Mouse (Mus musculus) stomach, embryonic 16.5 days (tissue): ENCODE results near the gene Bcas2. TPM values are rescaled to one million over a fixed set of nuclear protein-coding genes. Genes with fewer than 3 reads are reported as not detected.
"Not testable (repeated sequence)": the region's sequence is repeated elsewhere in the genome, so short reads cannot be mapped to it uniquely, and the experiment has no call there.

Experiments
- ATAC-seq: fragments of 200-750 bp; cut with Nextera tagmentation; 2 replicates; pipeline ENCODE4 v1.8.0; 2017; ENCODE audit warnings: moderate number of reproducible peaks, moderate TSS enrichment; ENCODE audit not compliant: insufficient read depth, low FRiP score
- H3K27ac ChIP-seq: fragments of 300-500 bp; sonication (generic); 2 replicates; pipeline ENCODE4 v1.5.1; 2014; ENCODE audit warnings: low read length
- H3K27me3 ChIP-seq: fragments of 300-500 bp; sonication (generic); 2 replicates; pipeline ENCODE4 v1.6.1; 2014; ENCODE audit warnings: low read length, control low read depth, mixed read lengths; ENCODE audit not compliant: control insufficient read depth, insufficient read depth
- H3K36me3 ChIP-seq: fragments of 300-500 bp; sonication (generic); 2 replicates; pipeline ENCODE4 v1.6.1; 2014; ENCODE audit warnings: low read length; ENCODE audit not compliant: control insufficient read depth, insufficient read depth
- H3K4me1 ChIP-seq: fragments of 300-500 bp; sonication (generic); 2 replicates; pipeline ENCODE4 v1.6.1; 2014; ENCODE audit warnings: low read length, control low read depth, mixed read lengths; ENCODE audit not compliant: control insufficient read depth, insufficient read depth
- H3K4me2 ChIP-seq: fragments of 300-500 bp; sonication (generic); 2 replicates; pipeline ENCODE4 v1.6.1; 2014; ENCODE audit warnings: low read depth, low read length, mixed read lengths
- H3K4me3 ChIP-seq: fragments of 300-500 bp; sonication (generic); replicated peaks from 2 replicates; pipeline ENCODE4 v1.5.1; 2014; ENCODE audit warnings: mild to moderate bottlenecking, low read length
- H3K9ac ChIP-seq: fragments of 300-500 bp; sonication (generic); 2 replicates; pipeline ENCODE4 v1.6.1; 2014; ENCODE audit warnings: low read length
- H3K9me3 ChIP-seq: fragments of 300-500 bp; sonication (generic); replicated peaks from 2 replicates; pipeline ENCODE4 v1.6.1; 2016; ENCODE audit warnings: low read length, control low read depth; ENCODE audit not compliant: control insufficient read depth
- WGBS: fragments of 180-500 bp; shearing (Covaris S2); extraction: QIAGEN DNeasy Blood & Tissue Kit; methylation state at CpG from one replicate; pipeline ENCODE4 v1.1.7; 2014; 5-methylcytosine and 5-hydroxymethylcytosine counted together
- polyA plus RNA-seq: library from polyadenylated mRNA; unstranded; fragments of >200 nt; fragmentation: Nextera tagmentation; extraction: Ambion mirVana; gene quantifications from 2 replicates; pipeline ENCODE4 v1.2.1, GENCODE M21; 2015

Gene Bcas2
- polyA plus RNA-seq, 1 experiment from 2014 or later, result 186 TPM

GRCm38 (mm10) chr3:103182821-103183220 is 11.4 kb downstream of the Bcas2 start:
- no peaks in the 10 kb centered on the region for H3K27me3 ChIP-seq

GRCm38 (mm10) chr3:103184467-103184866 is 13.0 kb downstream of the Bcas2 start:
- H3K36me3 ChIP-seq, result not testable (repeated sequence)

More at GRCm38 (mm10) chr3:103182821-103183220, 11.4 kb downstream of the Bcas2 start:
- WGBS, result 79% methylated on average over 14 of the region's 14 CpGs
- H3K4me1 ChIP-seq, result no peaks in the 10 kb centered on the region
- no peaks in the 10 kb centered on the region for H3K36me3 ChIP-seq
- no peak overlapping the region for H3K4me2 ChIP-seq
- ATAC-seq, result no peak
- H3K9ac ChIP-seq, result no peak overlapping the region
- no peak overlapping the region for H3K4me3 ChIP-seq
- no peak overlapping the region for H3K27ac ChIP-seq
- no peaks in the 10 kb centered on the region for H3K9me3 ChIP-seq

GRCm38 (mm10) chr3:103188451-103188850 is 17.0 kb downstream of the Bcas2 start:
- H3K9me3 ChIP-seq, result 0 out of 2 replicates have a peak, but pooled peaks cover 6% of the 10 kb centered on the region
- no peak overlapping the region for H3K9ac ChIP-seq
- H3K4me3 ChIP-seq, result no peak overlapping the region
- no peaks in the 10 kb centered on the region for H3K4me1 ChIP-seq
- H3K4me2 ChIP-seq, result no peak overlapping the region
- H3K27ac ChIP-seq, result no peak overlapping the region
- H3K36me3 ChIP-seq, result no peaks in the 10 kb centered on the region
- WGBS, result 75% methylated on average over 5 of the region's 5 CpGs
- no peak for ATAC-seq
- H3K27me3 ChIP-seq, result no peaks in the 10 kb centered on the region

More at GRCm38 (mm10) chr3:103184467-103184866, 13.0 kb downstream of the Bcas2 start:
- H3K4me1 ChIP-seq, H3K9me3 ChIP-seq, H3K4me2 ChIP-seq, ATAC-seq, H3K27ac ChIP-seq, H3K9ac ChIP-seq, H3K27me3 ChIP-seq, H3K4me3 ChIP-seq: not testable (repeated sequence)

- Histone ChIP-seq H3K4me2 (no peak overlapping the region), H3K9me3 (0 out of 2 replicates have a peak, but pooled peaks cover 10% of the 10 kb centered on the region), H3K27ac (no peak overlapping the region), H3K9ac (no peak overlapping the region), H3K27me3 (no peaks in the 10 kb centered on the region), H3K4me1 (no peaks in the 10 kb centered on the region), H3K4me3 (no peak overlapping the region), H3K36me3 (no peaks in the 10 kb centered on the region)
- 86% methylated on average over 2 of the region's 2 CpGs for WGBS
- no peak for ATAC-seq
Measured at GRCm38 (mm10) chr3:103188856-103189255, 17.4 kb downstream of the Bcas2 start.

DNA sequence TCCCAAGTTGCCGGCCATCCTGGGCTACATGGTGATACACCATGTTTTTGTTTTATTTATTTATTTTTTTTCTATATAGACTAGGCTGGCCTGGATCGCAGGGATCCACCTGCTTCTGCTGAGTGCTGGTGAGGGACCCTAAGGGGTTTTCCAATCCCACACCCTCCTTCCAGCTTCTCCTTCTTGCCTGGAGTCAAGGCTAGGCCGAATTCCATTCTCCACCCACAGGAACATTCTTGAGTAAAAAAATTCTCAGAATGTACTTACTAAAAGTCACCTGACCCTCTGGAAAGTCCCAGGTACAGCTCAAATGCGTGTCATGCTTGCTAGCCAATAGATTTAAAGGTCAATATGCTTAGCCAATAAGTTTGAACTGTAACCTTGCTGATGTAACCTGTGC is 20.7 kb downstream of the Bcas2 start:
- no peak for ATAC-seq
- Histone ChIP-seq H3K4me2 (no peak overlapping the region), H3K4me3 (no peak overlapping the region), H3K9ac (no peak overlapping the region), H3K27me3 (no peaks in the 10 kb centered on the region), H3K9me3 (0 out of 2 replicates have a peak, but pooled peaks cover 10% of the 10 kb centered on the region), H3K27ac (no peak overlapping the region), H3K36me3 (no peaks in the 10 kb centered on the region), H3K4me1 (no peaks in the 10 kb centered on the region)
- WGBS, result 85% methylated on average over 4 of the region's 4 CpGs

GRCm38 (mm10) chr3:103193186-103193585 is 21.7 kb downstream of the Bcas2 start:
- Histone ChIP-seq H3K4me1 (no peaks in the 10 kb centered on the region), H3K9me3 (0 out of 2 replicates have a peak, but pooled peaks cover 10% of the 10 kb centered on the region), H3K4me2 (no peak overlapping the region), H3K4me3 (no peak overlapping the region), H3K27me3 (no peaks in the 10 kb centered on the region), H3K27ac (no peak overlapping the region), H3K36me3 (no peaks in the 10 kb centered on the region), H3K9ac (no peak overlapping the region)
- ATAC-seq, result no peak
- 56% methylated on average over 1 of the region's 1 CpGs for WGBS

- Histone ChIP-seq H3K4me1 (no peaks in the 10 kb centered on the region), H3K4me3 (no peak overlapping the region), H3K27ac (no peak overlapping the region), H3K27me3 (no peaks in the 10 kb centered on the region), H3K4me2 (no peak overlapping the region), H3K9ac (no peak overlapping the region), H3K36me3 (no peaks in the 10 kb centered on the region), H3K9me3 (0 out of 2 replicates have a peak, but pooled peaks cover 10% of the 10 kb centered on the region)
- 66% methylated on average over 7 of the region's 7 CpGs for WGBS
- ATAC-seq, result peak; percentile 50; the same call in 1 of the 2 replicates
Measured at GRCm38 (mm10) chr3:103196320-103196823, 24.9 kb downstream of the Bcas2 start.

DNA sequence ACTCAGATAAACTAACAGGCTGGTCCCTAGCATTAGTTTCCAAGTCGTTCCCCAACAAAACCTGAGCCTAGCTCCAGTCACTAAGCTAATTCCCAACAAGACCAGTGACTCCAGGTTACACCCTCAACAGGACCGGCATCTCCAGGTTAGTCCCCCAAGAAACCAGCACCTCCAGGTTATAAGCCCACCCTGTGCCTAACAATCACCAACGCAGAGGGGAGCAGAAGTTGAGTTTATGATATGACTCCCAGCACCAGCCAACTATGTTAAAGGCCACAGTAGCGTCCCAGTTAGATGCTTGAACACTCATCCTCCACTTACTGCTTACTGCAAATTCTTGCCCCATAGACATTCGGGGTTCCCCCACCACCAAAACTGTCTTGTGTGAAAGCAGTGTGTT is 27.9 kb downstream of the Bcas2 start:
- no peak overlapping the region for H3K4me3 ChIP-seq
- ATAC-seq, result no peak
- 84% methylated on average over 5 of the region's 5 CpGs for WGBS
- no peaks in the 10 kb centered on the region for H3K36me3 ChIP-seq
- no peaks in the 10 kb centered on the region for H3K27me3 ChIP-seq
- H3K4me1 ChIP-seq, result no peaks in the 10 kb centered on the region
- no peaks in the 10 kb centered on the region for H3K9me3 ChIP-seq
- H3K9ac ChIP-seq, result no peak overlapping the region
- no peak overlapping the region for H3K4me2 ChIP-seq
- no peak overlapping the region for H3K27ac ChIP-seq

GRCm38 (mm10) chr3:103201105-103201504 is 29.6 kb downstream of the Bcas2 start:
- not testable (repeated sequence) for H3K36me3 ChIP-seq, H3K4me2 ChIP-seq, H3K27me3 ChIP-seq, ATAC-seq, H3K27ac ChIP-seq, H3K9me3 ChIP-seq, H3K4me3 ChIP-seq, H3K4me1 ChIP-seq, H3K9ac ChIP-seq
- 88% methylated on average over 7 of the region's 7 CpGs for WGBS
